11 mouse cellular contexts compared by ENCODE assay signal in genomic region chr2:91749811-91750261, GRCm38 (mm10). TPM values are rescaled to one million over a fixed set of nuclear protein-coding genes. Genes with fewer than 3 reads are reported as not detected.
DNase-seq lines count a peak whose midpoint lies in the region; ATAC-seq lines count a peak whose summit lies in the region.
"Had no signal": no experiment of that assay in that cellular context is flagged by ENCODE, and none has a peak within 500 bp of the region (broad histone marks: within the 10 kb centered on the region; RNA-seq: fewer than 3 reads in every experiment).

No protein-coding gene starts in this region.

- DNase-seq in left cerebral cortex, postnatal 10 days (ENCODE audit: extremely low spot score in 1 of 2, low spot score in 2 of 2), result peak; percentile 23 to 38
- no peak for DNase-seq in left cerebral cortex, adult 9 months (ENCODE audit: low spot score in 2 of 2)
- peak; percentile 44 for DNase-seq in fibroblast of lung, adult 2 months (ENCODE audit: low read depth)
- peak; percentile 75 for DNase-seq in heart, adult 8-10 months (ENCODE audit: low spot score)
- peak; percentile 14 to 28 for DNase-seq in kidney, postnatal 4 days
- DNase-seq in c-Kit-positive CD71-positive TER-119-positive erythroid progenitor cells, embryonic 14.5 days (ENCODE audit: low spot score), result no peak
- DNase-seq: midbrain, embryonic 14.5 days; right cerebral cortex, adult 18-20 months; thymus, postnatal 14 days had no signal

- intact Hi-C loops in left cerebral cortex, postnatal 10 days (cut with DNase I), result no loop called here

- ATAC-seq in inflammation-experienced regulatory T-cells, adult 6 months, result no peak
- ATAC-seq: hindbrain, postnatal 0 days had no signal

RNA-seq across cellular contexts. Expression of gene Ambra1, which starts 19.9 kb away (rescaled TPM):
- 10 to 100 TPM; 54.9 to 56.1 TPM for total RNA-seq in left cerebral cortex, postnatal 10 days (2021)
- 10 to 100 TPM; 16.2 to 18.1 (median 16.6) TPM for total RNA-seq in heart, adult 8-10 months (2022)
- polyA plus RNA-seq in inflammation-experienced regulatory T-cells, adult 6 months (2017; shearing (Covaris generic)), result 10 to 100 TPM; 25.0 to 38.9 (median 32.2) TPM

RNA-seq across cellular contexts. Expression of gene Harbi1, which starts 39.2 kb away (rescaled TPM):
- total RNA-seq in left cerebral cortex, postnatal 10 days (2021), result 1 to 10 TPM; 8.1 to 8.7 TPM
- total RNA-seq in heart, adult 8-10 months (2022), result 1 to 10 TPM; 5.8 to 8.5 (median 6.5) TPM
- 10 to 100 TPM; 10.1 to 17.8 (median 12.1) TPM for polyA plus RNA-seq in inflammation-experienced regulatory T-cells, adult 6 months (2017; shearing (Covaris generic))

RNA-seq across cellular contexts. Expression of gene Atg13, which starts 39.5 kb away (rescaled TPM):
- total RNA-seq in left cerebral cortex, postnatal 10 days (2021), result 10 to 100 TPM; 55.8 to 59.3 TPM
- 10 to 100 TPM; 50.7 to 59.6 (median 55.4) TPM for total RNA-seq in heart, adult 8-10 months (2022)
- 10 to 100 TPM; 23.5 to 30.7 (median 27.4) TPM for polyA plus RNA-seq in inflammation-experienced regulatory T-cells, adult 6 months (2017; shearing (Covaris generic))

Comparison
In these comparisons a context has a peak if more than half of its experiments do, and no peak if none do; other contexts are left out.
1. DNase-seq: peak in left cerebral cortex, postnatal 10 days (2 of 2), fibroblast of lung, adult 2 months (single experiment), heart, adult 8-10 months (single experiment) and kidney, postnatal 4 days (2 of 2); none in left cerebral cortex, adult 9 months (0 of 2) and c-Kit-positive CD71-positive TER-119-positive erythroid progenitor cells, embryonic 14.5 days (single experiment).